Mouse (Mus musculus): Measurements from ENCODE around the gene Agrp.

DNA sequence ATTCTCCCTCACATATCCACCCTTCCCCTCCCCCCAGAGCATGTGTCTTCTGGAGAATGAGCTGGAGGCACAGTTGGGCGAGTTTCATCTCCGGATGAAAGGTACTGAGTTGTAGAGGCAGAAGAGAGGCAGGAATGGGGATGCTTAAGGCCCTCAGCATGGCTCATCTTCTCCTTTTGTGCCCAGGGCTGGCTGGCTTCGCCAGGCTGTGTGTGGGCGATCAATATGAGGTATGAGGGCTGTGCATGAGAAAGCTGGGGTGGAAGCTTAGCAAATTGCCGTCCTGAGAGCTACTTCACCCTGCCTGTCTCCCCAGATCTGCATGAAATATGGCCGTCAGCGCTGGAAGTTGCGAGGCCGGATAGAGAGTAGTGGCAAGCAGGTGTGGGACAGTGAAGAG is 21.3 kb downstream of the Agrp start:
- TF ChIP-seq CTCF (IDR thresholded peaks at IDR 0.05; ENCODE audit: low read depth) (no peak), EP300 (IDR thresholded peaks at IDR 0.05; ENCODE audit: low read depth) (no peak)

Measured in heart, postnatal 0 days (tissue).